Mouse (Mus musculus) E14TG2a.4 (cell line): ENCODE results near the gene Cxcl3.

Experiments used
- H3K27me3 ChIP-seq: 2 replicates; pipeline ENCODE4 v1.6.1; 2014; ENCODE audit warnings: low read length, control low read depth; ENCODE audit not compliant: insufficient read depth
- H3K36me3 ChIP-seq: 2 replicates; pipeline ENCODE4 v1.6.1; 2014; ENCODE audit warnings: low read length, control low read depth; ENCODE audit not compliant: insufficient read depth
- H3K4me1 ChIP-seq: replicated peaks from 2 replicates; pipeline ENCODE4 v1.6.1; 2014; ENCODE audit warnings: low read depth, low read length, control low read depth
- H3K4me3 ChIP-seq: replicated peaks from 2 replicates; pipeline ENCODE4 v1.5.1; 2014; ENCODE audit warnings: mild to moderate bottlenecking, low read length
- H3K9me3 ChIP-seq: 2 replicates; pipeline ENCODE4 v1.6.1; 2014; ENCODE audit warnings: low read length, control low read depth
- CTCF ChIP-seq: conservative IDR thresholded peaks from 2 replicates; pipeline ENCODE4 v1.5.1; 2014; ENCODE audit warnings: low read length
- NANOG ChIP-seq: IDR thresholded peaks from 2 replicates; pipeline ENCODE4 v1.6.1; 2014; ENCODE audit warnings: borderline replicate concordance, low read length, mixed read lengths
- POU5F1 ChIP-seq: IDR thresholded peaks from 2 replicates; pipeline ENCODE4 v1.6.1; 2014; ENCODE audit warnings: low read length, borderline replicate concordance

Gene Cxcl3

GRCm38 (mm10) chr5:90785659-90786588 lies at the start of gene Cxcl3:
Cxcl3 (plus strand) TSS chr5:90786103.
- H3K4me3 ChIP-seq = peak within 1 kb of the TSS; percentile 69
- H3K27me3 ChIP-seq = peaks cover 8% of the 10 kb centered on the region
- TF ChIP-seq POU5F1 (no peak), NANOG (no peak), CTCF (peak; percentile 17; the same call in 1 of the 2 replicates)
- H3K9me3 ChIP-seq = no peaks in the 10 kb centered on the region
- no peaks in the 10 kb centered on the region for H3K36me3 ChIP-seq
- 0 out of 2 replicates have a peak, but pooled peaks cover 6% of the 10 kb centered on the region for H3K4me1 ChIP-seq

DNA sequence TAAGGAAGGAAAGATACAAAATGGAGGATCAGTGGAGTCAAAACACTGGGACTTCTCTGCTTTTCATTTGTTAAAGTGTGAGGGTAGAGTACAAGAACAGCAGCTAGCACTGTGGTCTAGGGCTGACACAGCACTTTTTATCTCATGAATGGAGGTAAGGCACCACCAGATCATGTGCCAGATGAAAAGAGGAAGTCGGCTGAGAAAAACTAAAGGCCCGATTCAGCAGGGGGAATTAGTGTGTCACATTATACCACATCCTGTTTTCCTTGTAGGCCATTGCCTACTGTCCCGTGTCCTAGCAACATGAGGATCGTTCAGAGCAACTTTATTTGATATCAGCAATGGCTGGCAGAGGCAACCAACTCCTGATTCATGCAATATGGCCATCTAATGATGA lies 43.9 kb upstream of the Cxcl3 start:
- Histone ChIP-seq H3K4me3 (no peak overlapping the region), H3K27me3 (no peaks in the 10 kb centered on the region), H3K4me1 (no peaks in the 10 kb centered on the region), H3K9me3 (no peaks in the 10 kb centered on the region), H3K36me3 (no peaks in the 10 kb centered on the region)
- TF ChIP-seq POU5F1 (no peak), CTCF (no peak), NANOG (no peak)

- H3K4me3 ChIP-seq = no peak overlapping the region
- TF ChIP-seq POU5F1 (no peak), NANOG (no peak), CTCF (no peak)
- no peaks in the 10 kb centered on the region for H3K36me3 ChIP-seq
- H3K27me3 ChIP-seq = peaks cover 5% of the 10 kb centered on the region
- H3K9me3 ChIP-seq = no peaks in the 10 kb centered on the region
- peaks cover 17% of the 10 kb centered on the region for H3K4me1 ChIP-seq
These were observed 32.0 kb upstream of the Cxcl3 start for GRCm38 (mm10) chr5:90753934-90754333.

- H3K4me3 ChIP-seq = no peak overlapping the region
- TF ChIP-seq CTCF = no peak
- no peak for TF ChIP-seq POU5F1
- no peak for TF ChIP-seq NANOG
- peaks cover 24% of the 10 kb centered on the region for H3K4me1 ChIP-seq
These were observed 27.8 kb upstream of the Cxcl3 start for GRCm38 (mm10) chr5:90758020-90758605.

DNA sequence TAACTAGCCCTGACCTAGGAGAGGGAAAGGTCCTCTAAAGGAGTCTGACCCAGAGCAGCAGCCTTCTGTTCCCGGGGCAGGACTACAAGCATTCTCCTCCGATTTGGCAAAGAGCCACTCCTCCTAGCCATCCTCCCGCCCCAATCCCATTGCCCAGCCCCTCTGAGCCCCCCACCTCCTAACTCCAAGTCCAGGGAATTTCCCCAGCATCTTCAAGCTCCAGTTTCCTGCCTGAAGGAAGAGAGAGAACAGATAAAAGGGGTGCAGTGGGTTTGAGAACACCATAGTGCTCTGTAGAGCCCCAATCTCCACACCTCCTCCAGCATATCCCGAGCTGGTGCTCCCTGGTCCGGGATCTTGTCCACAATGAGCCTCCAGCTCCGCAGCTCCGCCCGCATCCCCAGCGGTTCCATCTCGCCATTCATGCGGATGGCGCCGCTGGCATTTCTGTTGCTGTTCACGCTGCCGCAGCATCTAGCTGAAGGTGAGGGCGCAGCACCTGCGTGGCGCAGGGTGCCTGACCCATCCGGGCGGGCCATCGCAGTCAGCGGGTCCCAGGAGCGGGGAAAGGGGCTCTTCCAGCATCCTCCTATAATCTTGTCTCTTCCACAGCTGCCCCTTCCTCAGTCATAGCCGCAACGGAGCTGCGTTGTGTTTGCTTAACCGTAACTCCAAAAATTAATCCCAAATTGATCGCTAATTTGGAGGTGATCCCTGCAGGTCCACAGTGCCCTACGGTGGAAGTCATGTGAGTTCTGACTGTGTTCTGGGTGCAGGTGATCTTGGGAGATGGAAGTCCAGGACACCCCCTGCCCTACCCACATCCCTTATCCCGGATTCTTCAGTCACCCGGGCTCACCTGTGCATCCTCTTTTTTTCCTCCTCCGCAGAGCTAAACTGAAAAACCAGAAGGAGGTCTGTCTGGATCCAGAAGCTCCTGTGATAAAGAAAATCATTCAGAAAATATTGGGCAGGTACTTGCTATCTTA lies 26.5 kb upstream of the Cxcl3 start, which contains the start of gene Cxcl5:
Cxcl5 (plus strand) TSS at position 284 of the 989 bp plus-strand sequence.
- Histone ChIP-seq H3K36me3 (no peaks in the 10 kb centered on the region), H3K9me3 (no peaks in the 10 kb centered on the region), H3K27me3 (peaks cover 24% of the 10 kb centered on the region), H3K4me3 (peak within 1 kb of the TSS; percentile 77), H3K4me1 (peaks cover 24% of the 10 kb centered on the region)
- TF ChIP-seq POU5F1 = no peak
- no peak for TF ChIP-seq CTCF
- TF ChIP-seq NANOG = no peak

More at GRCm38 (mm10) chr5:90758020-90758605, 27.8 kb upstream of the Cxcl3 start:
- Histone ChIP-seq H3K9me3 (no peaks in the 10 kb centered on the region), H3K36me3 (no peaks in the 10 kb centered on the region), H3K27me3 (peaks cover 24% of the 10 kb centered on the region)

DNA sequence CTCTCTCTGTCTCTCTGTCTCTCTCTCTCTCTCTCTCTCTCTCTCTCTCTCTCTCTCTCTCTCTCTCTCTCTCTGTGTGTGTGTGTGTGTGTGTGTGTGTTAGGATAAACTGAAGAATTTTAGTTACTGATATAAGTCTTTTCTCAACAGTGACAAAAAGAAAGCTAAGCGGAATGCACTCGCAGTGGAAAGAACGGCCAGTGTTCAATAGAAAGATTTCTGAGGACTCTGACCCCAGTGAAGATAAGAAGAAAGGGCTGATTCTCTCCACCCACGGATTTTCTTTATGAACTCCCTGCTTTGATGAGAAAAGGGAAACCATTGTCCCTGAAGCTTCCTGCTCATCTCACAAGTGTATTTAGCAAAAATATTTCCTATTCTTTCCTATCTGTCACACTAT lies 25.6 kb upstream of the Cxcl3 start:
- Histone ChIP-seq H3K4me1 (peaks cover 24% of the 10 kb centered on the region), H3K9me3 (no peaks in the 10 kb centered on the region), H3K36me3 (no peaks in the 10 kb centered on the region), H3K27me3 (peaks cover 24% of the 10 kb centered on the region), H3K4me3 (no peak overlapping the region)
- TF ChIP-seq POU5F1 = no peak

DNA sequence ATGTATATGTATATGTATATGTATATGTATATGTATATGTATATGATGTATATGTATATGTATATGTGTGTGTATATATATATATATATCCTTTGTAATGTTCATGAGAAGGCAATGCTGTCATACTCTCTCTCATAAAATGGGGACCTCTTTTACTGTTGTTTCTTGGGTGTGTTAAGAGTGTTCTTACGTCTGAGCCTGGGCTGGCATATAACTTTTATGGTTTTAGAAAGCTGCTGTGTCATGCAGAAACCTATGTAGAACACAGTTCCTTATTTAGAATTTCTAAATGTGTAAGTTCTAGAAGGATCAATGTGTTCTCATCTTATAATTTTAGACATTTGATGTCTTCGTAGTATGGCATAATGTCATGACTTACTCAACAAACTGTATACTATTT lies 25.1 kb upstream of the Cxcl3 start:
- Histone ChIP-seq H3K4me3 (no peak overlapping the region), H3K9me3 (no peaks in the 10 kb centered on the region)
- TF ChIP-seq POU5F1 (no peak), NANOG (no peak), CTCF (no peak)

GRCm38 (mm10) chr5:90761834-90762233 lies 24.1 kb upstream of the Cxcl3 start:
- TF ChIP-seq CTCF = no peak
- no peak for TF ChIP-seq NANOG
- no peak for TF ChIP-seq POU5F1
- Histone ChIP-seq H3K9me3 (no peaks in the 10 kb centered on the region), H3K27me3 (peaks cover 24% of the 10 kb centered on the region), H3K4me3 (no peak overlapping the region), H3K4me1 (peaks cover 24% of the 10 kb centered on the region), H3K36me3 (no peaks in the 10 kb centered on the region)

More for the DNA sequence above, 25.1 kb upstream of the Cxcl3 start:
- H3K27me3 ChIP-seq = peaks cover 24% of the 10 kb centered on the region
- H3K36me3 ChIP-seq = no peaks in the 10 kb centered on the region
- peaks cover 24% of the 10 kb centered on the region for H3K4me1 ChIP-seq
